7 mouse cellular contexts compared by ENCODE assay signal in the genomic region with DNA sequence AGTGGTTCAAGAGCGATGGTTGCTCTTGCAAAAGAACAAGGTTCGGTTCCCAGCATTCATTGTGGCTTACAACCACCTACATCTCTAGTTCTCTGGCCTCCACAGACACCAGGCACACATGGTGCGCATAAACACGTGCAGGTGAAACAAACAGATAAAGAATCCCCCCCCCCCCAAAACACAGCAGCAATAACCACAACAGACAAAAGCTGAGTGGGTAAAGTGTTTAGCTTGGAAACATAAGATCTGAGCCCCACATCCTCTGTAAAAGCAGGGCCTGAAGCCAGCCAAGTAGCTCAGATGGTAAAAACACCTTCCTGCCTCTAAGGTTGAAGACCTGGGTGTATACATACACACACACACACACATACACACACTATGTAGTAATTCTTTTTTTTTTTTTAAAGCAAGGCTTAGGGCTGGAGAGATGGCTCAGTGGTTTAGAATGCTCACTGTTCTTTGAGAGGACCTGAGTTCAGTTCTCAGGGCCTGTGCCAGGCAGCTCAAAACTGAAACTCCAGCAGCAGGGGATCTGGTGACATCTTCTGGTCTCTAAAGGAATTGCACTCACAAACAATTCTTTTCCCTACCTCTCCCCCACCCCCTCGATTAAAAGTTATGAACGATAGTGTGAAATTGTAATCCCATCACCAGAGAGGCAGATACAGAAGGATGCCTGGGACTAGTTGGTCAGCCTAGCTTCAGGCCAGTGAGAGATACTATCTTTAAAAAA. TPM values are rescaled to one million over a fixed set of nuclear protein-coding genes. Genes with fewer than 3 reads are reported as not detected.
A peak's percentile ranks its signal among the peaks of the same experiment; 100 is the strongest.
DNase-seq lines count a peak whose midpoint lies in the region; ATAC-seq and TF ChIP-seq lines count a peak whose summit lies in the region.

No protein-coding gene starts in this region.

- H3K4me1 ChIP-seq in lung, adult 2 months (ENCODE audit: control insufficient read depth, insufficient read depth, low read length), result peaks cover 4% of the 10 kb centered on the region

- ATAC-seq in erythroid progenitor cell, adult 5-6 weeks (replicated peaks; ENCODE audit: low FRiP score, poor library complexity, severe bottlenecking), result peak; percentile 37; the same call in 1 of the 2 replicates

- 0 out of 2 replicates have a peak, but pooled peaks have one; percentile 6 for TF ChIP-seq CTCF in lung, adult 2 months (IDR thresholded peaks at IDR 0.05; ENCODE audit: insufficient read depth, low read length)

- TF ChIP-seq POLR2A in lung, adult 2 months (IDR thresholded peaks at IDR 0.05; ENCODE audit: borderline replicate concordance, extremely low read depth, low read depth, low read length), result no peak

- intact Hi-C loops in heart, postnatal 25 days (cut with DNase I), result loop anchor here (10.0 kb wide), 1 partner anchor 332 kb away; no protein-coding TSS in a partner anchor

- no peak overlapping the region for H3K4me3 ChIP-seq in lung, adult 2 months (replicated peaks; ENCODE audit: extremely low read depth, low read depth, low read length)

- no peak for DNase-seq in lung, adult 2 months
- no peak for DNase-seq in lung, postnatal 4 days
- peak; percentile 57 for DNase-seq in ES-CJ7 (ENCODE audit: low read depth, low spot score)
- peak; percentile 36 to 68 for DNase-seq in thymus, postnatal 36 days
- DNase-seq in kidney, adult 18-20 months, result no peak
- no peak for DNase-seq in heart, postnatal 25 days (ENCODE audit: low spot score)

- 94% methylated on average over 6 of the region's 6 CpGs for WGBS in lung, adult 2 months

RNA-seq across cellular contexts. Expression of a gene that starts 58.5 kb away (rescaled TPM):
- polyA plus RNA-seq in lung, adult 2 months (2012; rRNA removed), result 63.8 and 79.5 TPM in 2 replicates
- 20.2 and 37.3 TPM in 2 replicates for total RNA-seq in erythroid progenitor cell, adult 5-6 weeks (2015; ENCODE audit: low replicate concordance)
- 21.2 and 37.5 TPM in 2 replicates for total RNA-seq in erythroid progenitor cell, adult 5-6 weeks (2017; ENCODE audit: low replicate concordance)
- total RNA-seq in heart, postnatal 25 days (2021), result 100 to 1,000 TPM; 194 to 218 TPM

Comparison
In these comparisons a context has a peak if more than half of its experiments do, and no peak if none do; other contexts are left out.
1. DNase-seq: peak in ES-CJ7 (single experiment) and thymus, postnatal 36 days (2 of 2); none in lung, adult 2 months (single experiment), lung, postnatal 4 days (0 of 2), kidney, adult 18-20 months (single experiment) and heart, postnatal 25 days (single experiment).
2. RNA of a gene that starts 58.5 kb away (total RNA-seq): 194 to 218 TPM in heart, postnatal 25 days; 20.2 to 37.5 TPM in erythroid progenitor cell, adult 5-6 weeks; every median in the first group is over 4 times any median in the second.